Mouse (Mus musculus) spleen, postnatal 10 days (tissue): Measurements from ENCODE around the gene Gm20388.
A peak's percentile ranks its signal among the peaks of the same experiment; 100 is the strongest.

Source experiments
- DNase-seq, 2 experiments: peaks; one replicate each; pipeline ENCODE4 v3.0.0; 2021 to 2022; ENCODE audit warnings: low spot score in 2 of 2

Gene Gm20388

GRCm38 (mm10) chr8:124106328-124107195 is 4195.9 kb downstream of the Gm20388 start:
- DNase-seq: no peak

- no peak for DNase-seq
Measured at GRCm38 (mm10) chr8:124113108-124113507, 4202.5 kb downstream of the Gm20388 start.

DNA sequence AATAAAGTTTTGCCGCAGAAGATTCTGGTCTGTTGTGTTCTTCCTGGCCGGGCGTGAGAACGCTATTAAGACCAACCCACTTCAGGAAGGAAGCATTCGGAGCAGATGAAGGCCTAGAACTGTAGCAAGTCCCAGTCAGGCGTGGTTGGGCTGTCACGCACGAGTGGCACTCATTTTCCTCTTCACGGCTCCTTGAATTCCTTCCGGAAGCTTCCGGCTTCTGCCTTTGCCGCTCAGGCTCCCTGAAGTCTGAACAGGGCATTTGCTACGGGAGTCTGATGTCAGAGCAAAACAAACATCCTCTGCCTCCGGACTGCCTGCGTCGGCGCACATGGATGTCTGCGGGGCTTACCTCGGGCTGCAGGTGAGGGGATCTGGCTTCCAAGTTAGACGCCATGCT is 4214.6 kb downstream of the Gm20388 start:
- no peak for DNase-seq

DNA sequence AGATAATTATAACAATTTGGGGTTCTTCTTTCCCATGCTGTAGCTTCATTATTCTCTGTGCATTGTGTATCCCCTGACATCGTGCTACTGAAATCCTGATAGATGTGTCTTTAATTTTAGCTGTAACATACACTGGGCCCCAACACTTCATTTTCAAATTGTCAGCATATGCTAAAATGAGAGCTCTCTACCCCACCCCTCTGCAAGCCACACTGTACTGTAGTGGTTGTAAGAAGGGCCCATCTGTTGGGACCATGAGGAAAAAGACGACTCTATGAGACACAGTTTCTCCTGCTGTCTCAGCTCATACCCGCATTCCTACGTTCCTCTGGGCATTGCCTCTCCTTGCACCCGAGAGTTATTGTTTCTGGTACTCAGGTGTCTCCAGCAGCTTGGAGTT is 4226.6 kb downstream of the Gm20388 start:
- DNase-seq: no peak

DNA sequence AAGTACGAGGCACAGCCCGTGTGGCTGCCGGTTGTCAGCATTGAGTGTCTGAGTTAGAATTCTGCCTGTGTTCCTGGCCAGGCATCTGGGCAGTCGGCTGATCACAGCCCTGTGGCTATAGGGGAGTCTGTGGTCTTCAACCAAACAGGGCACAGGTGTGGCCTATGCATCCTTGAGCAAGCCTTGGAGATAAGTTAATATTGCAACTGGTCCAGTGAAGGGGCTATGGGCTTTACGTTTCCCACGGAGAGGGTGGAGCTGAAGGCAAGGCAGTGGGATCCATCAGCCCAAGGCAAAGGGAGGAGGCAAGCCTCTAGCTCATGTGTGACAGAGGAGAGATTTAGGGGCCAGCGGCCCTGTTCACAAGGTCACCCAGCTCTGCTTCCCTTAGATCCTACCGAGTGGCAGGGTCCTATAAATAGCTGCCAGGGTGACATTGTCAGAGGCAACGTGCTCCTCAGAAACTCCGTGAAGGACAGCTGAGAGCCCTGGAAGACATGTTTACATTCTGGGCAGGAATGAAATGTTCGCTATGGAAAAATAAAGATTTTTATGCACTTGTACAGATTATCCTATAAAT is 4229.7 kb downstream of the Gm20388 start:
- DNase-seq: no peak

DNA sequence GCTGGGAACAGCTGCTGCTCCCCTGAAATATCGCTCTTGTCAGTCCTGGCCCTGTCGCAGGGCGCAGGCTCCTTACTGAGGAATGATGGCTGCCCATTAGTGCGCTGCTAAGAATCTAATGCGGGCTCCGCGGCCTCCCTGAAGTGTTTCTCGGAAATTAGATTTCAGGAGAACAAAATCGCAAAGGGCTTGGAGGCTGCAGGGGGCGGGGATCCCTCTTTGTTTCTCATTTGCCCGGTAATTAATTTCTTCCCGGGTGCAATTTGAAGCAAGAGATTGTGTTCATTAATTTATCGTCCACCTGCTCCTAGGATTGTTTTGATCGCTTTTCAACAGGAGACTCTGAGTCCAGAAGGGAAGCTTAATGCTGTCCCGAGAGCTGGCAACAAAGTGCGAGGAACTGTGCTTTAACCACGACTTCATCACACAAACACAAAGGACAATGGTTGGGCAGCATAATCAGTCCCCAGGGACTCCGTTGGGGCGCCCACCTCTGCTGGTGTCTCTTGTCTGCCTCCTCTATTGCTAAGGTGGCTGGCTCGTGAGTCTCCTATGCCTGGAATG is 4230.3 kb downstream of the Gm20388 start:
- no peak for DNase-seq

- DNase-seq: no peak
Measured at GRCm38 (mm10) chr8:124141681-124142391, 4231.2 kb downstream of the Gm20388 start.

DNA sequence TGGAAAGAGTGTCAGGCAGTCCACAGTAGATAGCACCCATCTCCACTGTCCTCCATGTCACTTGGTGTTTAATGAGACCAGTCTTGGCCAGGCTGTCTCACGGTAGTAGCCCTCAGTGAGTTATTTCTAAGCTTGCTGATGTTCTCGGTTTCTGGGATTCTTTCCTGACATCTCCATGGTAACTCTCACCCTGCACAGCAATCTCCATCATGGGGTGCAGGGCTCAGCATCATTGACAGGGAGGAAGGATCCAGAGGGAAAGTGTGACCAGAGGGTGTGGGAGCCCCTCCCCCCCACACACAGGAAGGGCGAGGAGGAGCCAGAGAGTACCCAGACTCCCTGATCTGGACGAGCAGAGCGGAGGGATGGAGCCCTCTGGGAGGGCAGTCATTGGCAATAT is 4232.4 kb downstream of the Gm20388 start:
- DNase-seq: no peak

- DNase-seq: peak in 1 of 2 experiments; percentile 5
Measured at GRCm38 (mm10) chr8:124143871-124144618, 4233.4 kb downstream of the Gm20388 start.

DNA sequence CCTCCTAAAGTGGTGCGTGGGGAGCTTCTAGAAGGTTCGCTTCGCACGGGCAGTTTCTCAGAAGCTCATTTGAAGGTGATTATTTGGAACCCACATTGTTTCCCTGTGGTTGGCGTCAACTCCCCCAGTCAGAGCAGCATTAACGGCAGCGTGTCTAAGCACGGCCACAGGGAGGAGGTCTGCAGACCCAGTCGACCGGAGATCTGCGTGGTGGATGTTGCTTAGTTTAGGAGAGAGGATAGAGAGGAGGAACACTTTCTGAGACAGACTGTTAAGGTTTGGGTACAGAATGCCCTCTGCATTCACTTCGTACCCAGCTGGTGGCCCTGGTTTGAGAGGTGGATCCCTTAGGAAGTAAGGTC is 4234.0 kb downstream of the Gm20388 start:
- peak in 1 of 2 experiments; percentile 7 for DNase-seq

DNA sequence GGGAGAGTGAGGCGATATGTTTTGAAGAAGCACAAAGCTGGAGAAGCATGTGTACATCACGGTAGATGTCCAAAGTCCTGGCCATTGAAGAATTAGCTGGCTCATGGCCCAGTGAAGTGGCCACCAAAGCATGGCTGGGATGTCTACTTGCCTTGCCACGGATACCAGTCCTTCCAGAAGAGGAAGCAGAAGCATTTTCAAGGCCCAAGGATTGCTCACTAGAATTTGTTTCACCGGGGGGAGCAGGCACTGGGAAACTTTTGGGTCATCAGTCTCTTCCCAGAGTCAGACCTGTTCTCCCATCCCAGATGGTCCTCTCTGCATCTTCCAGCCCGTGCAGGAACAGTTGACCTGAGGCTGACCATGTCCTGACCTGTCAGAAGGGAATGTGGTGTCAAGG is 4235.6 kb downstream of the Gm20388 start:
- DNase-seq: no peak

DNA sequence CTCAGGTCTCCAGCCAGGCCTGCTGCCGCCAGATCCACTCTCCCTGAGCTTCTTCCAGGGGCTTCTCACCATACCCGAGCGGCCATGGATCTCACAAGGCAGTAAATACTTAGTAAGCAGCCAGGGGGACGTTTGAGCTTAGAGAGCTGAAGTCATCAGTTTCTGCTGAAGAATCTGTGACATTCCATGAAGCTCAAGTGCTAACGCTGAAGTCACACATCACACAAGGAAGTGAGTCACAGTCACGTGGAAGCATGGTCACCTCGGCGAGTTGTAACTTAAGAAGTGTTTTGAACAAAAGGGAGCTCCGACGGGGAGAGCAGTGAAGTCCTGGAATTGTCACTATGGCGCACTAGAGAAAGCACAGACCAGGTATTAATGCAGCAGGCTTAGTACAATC is 4239.4 kb downstream of the Gm20388 start:
- DNase-seq: no peak

GRCm38 (mm10) chr8:124150536-124150935 is 4239.9 kb downstream of the Gm20388 start:
- DNase-seq: no peak

DNA sequence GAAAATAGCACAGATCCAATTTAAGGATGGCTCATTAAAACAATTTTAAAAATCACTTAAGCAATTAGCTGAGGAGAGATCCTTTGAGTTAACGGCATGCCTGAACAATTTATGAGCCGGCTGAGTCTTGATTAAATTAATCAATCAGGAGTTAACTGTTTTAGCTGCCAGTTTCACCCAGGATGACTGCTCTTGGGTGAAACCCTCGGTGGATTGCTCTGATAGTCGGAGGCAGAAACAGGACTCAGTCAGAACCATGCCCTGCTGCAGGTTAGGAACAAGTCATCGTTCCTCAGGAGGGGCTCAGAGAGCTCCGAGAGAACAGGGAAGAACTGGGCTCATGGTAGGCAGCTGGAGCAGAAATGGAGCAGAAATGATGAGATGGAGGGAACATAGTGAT is 4241.2 kb downstream of the Gm20388 start:
- no peak for DNase-seq

DNA sequence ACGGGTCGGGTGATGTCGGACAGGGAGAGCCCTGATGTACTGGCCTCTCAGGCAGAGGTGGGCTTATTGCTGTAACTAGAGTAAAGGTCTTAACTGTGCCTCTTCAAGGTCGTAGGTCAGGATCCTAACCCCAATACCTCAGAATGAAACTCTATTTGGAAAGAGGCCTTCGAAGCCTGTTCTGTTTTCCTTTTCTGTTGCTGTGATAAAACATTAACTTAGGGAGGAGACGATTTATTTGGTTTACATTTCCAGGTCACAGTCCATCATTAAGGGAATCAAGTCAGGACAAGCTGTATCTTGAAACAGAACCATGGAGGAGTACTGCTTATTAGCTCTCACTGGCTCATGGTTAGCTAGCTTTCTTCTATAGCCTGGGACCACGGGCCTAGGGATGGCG is 4242.1 kb downstream of the Gm20388 start:
- no peak for DNase-seq

- no peak for DNase-seq
Measured at GRCm38 (mm10) chr8:124156324-124156723, 4245.7 kb downstream of the Gm20388 start.

- no peak for DNase-seq
Measured at GRCm38 (mm10) chr8:124161683-124162082, 4251.0 kb downstream of the Gm20388 start.

DNA sequence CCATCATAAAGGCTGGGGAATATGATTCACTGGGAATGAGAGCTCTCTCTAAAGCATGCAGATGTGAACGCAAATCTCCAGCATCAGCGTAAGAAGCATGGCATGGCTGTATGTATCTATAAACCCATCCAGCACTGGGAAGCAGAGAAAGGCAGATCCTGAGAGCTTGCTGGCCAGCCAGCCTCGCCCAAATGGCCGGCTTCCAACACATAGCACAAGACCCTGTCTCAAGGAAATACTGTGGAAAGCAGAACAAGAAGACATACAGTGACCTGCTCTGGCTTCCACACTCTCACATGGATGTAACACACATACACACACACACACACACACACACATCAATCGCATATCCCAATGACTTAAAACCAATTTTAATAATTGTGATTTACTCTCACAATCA is 4252.6 kb downstream of the Gm20388 start:
- no peak for DNase-seq

GRCm38 (mm10) chr8:124169749-124170148 is 4259.1 kb downstream of the Gm20388 start:
- no peak for DNase-seq

- DNase-seq: no peak
Measured at GRCm38 (mm10) chr8:124170671-124171070, 4260.0 kb downstream of the Gm20388 start.
